Mouse (Mus musculus) erythroblast, embryonic 14.5 days (primary cell): Measurements from ENCODE around the gene Spon1.

Experiments used
- GATA1 ChIP-seq: IDR thresholded peaks from 2 replicates; pipeline ENCODE4 v1.6.1; 2012; ENCODE audit warnings: low read length, inconsistent platforms, mixed read lengths
- TAL1 ChIP-seq: IDR thresholded peaks from 3 replicates; pipeline ENCODE4 v1.6.1; 2012; ENCODE audit warnings: low read length, inconsistent platforms, mixed read lengths

DNA sequence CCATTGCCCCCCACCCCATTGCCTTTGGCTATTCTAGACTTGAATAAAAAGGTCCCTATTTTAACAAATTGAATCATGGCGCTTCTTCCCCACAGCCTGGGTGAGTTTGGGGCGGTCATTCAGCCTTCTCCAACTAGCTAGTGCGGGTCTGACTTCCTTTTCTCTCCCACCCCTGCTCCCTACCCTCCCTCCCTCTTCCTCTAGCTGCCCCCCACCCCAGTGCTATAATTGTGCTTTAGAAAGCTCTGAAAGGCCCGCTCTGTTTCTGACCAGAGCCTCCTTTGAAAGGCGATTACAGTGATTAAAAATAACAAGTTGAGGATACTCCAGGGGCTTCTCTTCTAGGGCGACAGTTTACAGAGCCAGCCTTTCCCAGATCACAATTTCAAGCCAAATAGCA, 3.5 kb downstream of the Spon1 start:
- no peak for TF ChIP-seq GATA1
- TF ChIP-seq TAL1, result no peak
